In the genomic region with DNA sequence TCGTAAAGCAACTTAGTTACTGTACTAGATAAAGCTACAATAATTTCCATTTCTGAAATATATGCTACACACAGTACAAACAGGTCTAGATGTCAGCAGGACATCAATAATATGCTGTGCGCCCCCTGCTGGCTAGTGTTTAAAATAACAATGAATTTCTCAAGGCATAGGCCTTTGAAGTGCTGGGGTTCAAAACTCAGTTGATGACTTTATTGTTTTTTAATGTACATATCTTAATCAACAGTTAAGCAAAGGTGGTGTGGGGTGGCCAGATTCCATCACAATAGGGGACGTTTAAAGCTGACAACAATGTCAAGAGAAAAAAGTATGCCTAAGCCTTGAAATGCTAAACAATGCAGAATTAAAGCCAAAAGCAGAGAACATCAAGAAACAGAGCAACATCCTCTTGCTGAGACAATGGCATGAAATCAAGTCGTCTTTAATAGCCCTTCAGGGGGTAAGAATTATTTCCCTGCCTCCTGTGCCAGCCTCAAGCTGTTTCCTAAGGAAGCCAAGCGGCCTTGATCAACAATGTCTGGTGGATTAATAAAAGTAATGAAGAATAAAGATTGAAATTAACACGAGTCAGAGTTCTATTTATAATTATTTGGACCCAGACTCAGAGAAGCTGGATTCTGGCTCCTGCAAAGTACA, we compare ENCODE assay signal across 8 mouse cellular contexts. TPM values are rescaled to one million over a fixed set of nuclear protein-coding genes. Genes with fewer than 3 reads are reported as not detected.
DNase-seq lines count a peak whose midpoint lies in the region; ATAC-seq lines count a peak whose summit lies in the region.

No protein-coding gene starts in this region.

- no peak overlapping the region for H3K4me2 ChIP-seq in midbrain, embryonic 11.5 days
- H3K4me2 ChIP-seq in midbrain, embryonic 13.5 days (replicated peaks) = no peak overlapping the region
- H3K4me2 ChIP-seq in hindbrain, embryonic 16.5 days (ENCODE audit: low read length) = peak overlapping the region; percentile 4; the same call in 1 of the 2 replicates
- 0 out of 2 replicates have a peak overlapping the region, but pooled peaks have one; percentile 94 for H3K4me2 ChIP-seq in liver, embryonic 16.5 days (ENCODE audit: low read depth, low read length)

- peak; percentile 93 for DNase-seq in midbrain, embryonic 11.5 days (ENCODE audit: low spot score, missing footprints)
- DNase-seq in brain, adult 2 months (ENCODE audit: low read depth, low spot score) = peak; percentile 83
- DNase-seq in fat pad, adult 2 months (ENCODE audit: extremely low read depth, low read depth, low spot score) = peak; percentile 55
- DNase-seq in ovary, postnatal 10 days (ENCODE audit: low spot score) = peak; percentile 44
- DNase-seq in thymus, postnatal 36 days = peak; percentile 73 to 76

- H3K4me1 ChIP-seq in midbrain, embryonic 11.5 days (ENCODE audit: control insufficient read depth, insufficient read depth, low read length) = peaks cover 3% of the 10 kb centered on the region; the same call in 1 of the 2 replicates
- peaks cover 13% of the 10 kb centered on the region for H3K4me1 ChIP-seq in midbrain, embryonic 13.5 days (replicated peaks)
- H3K4me1 ChIP-seq in hindbrain, embryonic 16.5 days (ENCODE audit: control insufficient read depth, insufficient read depth, low read depth, low read length) = peaks cover 3% of the 10 kb centered on the region; the same call in 1 of the 2 replicates
- peaks cover 6% of the 10 kb centered on the region; the same call in 1 of the 2 replicates for H3K4me1 ChIP-seq in liver, embryonic 16.5 days (ENCODE audit: control insufficient read depth, low read depth, low read length)

- H3K9me3 ChIP-seq in midbrain, embryonic 11.5 days (ENCODE audit: control insufficient read depth, low read length) = no peaks in the 10 kb centered on the region
- no peaks in the 10 kb centered on the region for H3K9me3 ChIP-seq in midbrain, embryonic 13.5 days
- H3K9me3 ChIP-seq in hindbrain, embryonic 16.5 days (ENCODE audit: control insufficient read depth, low read length) = no peaks in the 10 kb centered on the region
- no peaks in the 10 kb centered on the region for H3K9me3 ChIP-seq in liver, embryonic 16.5 days (replicated peaks; ENCODE audit: control insufficient read depth, low read length)

- no peak overlapping the region for H3K9ac ChIP-seq in midbrain, embryonic 11.5 days (ENCODE audit: low read length)
- H3K9ac ChIP-seq in midbrain, embryonic 13.5 days (replicated peaks) = no peak overlapping the region
- no peak overlapping the region for H3K9ac ChIP-seq in hindbrain, embryonic 16.5 days (ENCODE audit: low read depth, low read length)
- H3K9ac ChIP-seq in liver, embryonic 16.5 days (ENCODE audit: low read depth, low read length) = no peak overlapping the region; the same call in 1 of the 2 replicates

- H3K27ac ChIP-seq in midbrain, embryonic 11.5 days (ENCODE audit: low read depth, low read length) = no peak overlapping the region
- H3K27ac ChIP-seq in midbrain, embryonic 13.5 days = no peak overlapping the region
- H3K27ac ChIP-seq in hindbrain, embryonic 16.5 days (ENCODE audit: low read depth, low read length) = no peak overlapping the region
- H3K27ac ChIP-seq in liver, embryonic 16.5 days (ENCODE audit: low read length) = no peak overlapping the region

- no peak for ATAC-seq in midbrain, embryonic 11.5 days (ENCODE audit: low FRiP score)
- ATAC-seq in midbrain, embryonic 13.5 days = no peak
- ATAC-seq in hindbrain, embryonic 16.5 days = no peak
- no peak for ATAC-seq in liver, embryonic 16.5 days (ENCODE audit: low read depth)

- 28% methylated on average over 6 of the region's 6 CpGs for WGBS in midbrain, embryonic 11.5 days
- WGBS in midbrain, embryonic 13.5 days = 23% methylated on average over 6 of the region's 6 CpGs
- WGBS in hindbrain, embryonic 16.5 days = 25% methylated on average over 6 of the region's 6 CpGs
- WGBS in liver, embryonic 16.5 days (ENCODE audit: insufficient replicate concordance) = 18% methylated on average over 6 of the region's 6 CpGs

- no peak overlapping the region for H3K4me3 ChIP-seq in midbrain, embryonic 11.5 days (ENCODE audit: low read depth, low read length)
- no peak overlapping the region for H3K4me3 ChIP-seq in midbrain, embryonic 13.5 days (replicated peaks)
- no peak overlapping the region for H3K4me3 ChIP-seq in hindbrain, embryonic 16.5 days (ENCODE audit: low read length)
- H3K4me3 ChIP-seq in liver, embryonic 16.5 days (ENCODE audit: low read depth, low read length) = no peak overlapping the region

- H3K27me3 ChIP-seq in midbrain, embryonic 11.5 days (ENCODE audit: control insufficient read depth, insufficient read depth, low read length) = peaks cover 15% of the 10 kb centered on the region
- H3K27me3 ChIP-seq in midbrain, embryonic 13.5 days = peaks cover 37% of the 10 kb centered on the region
- H3K27me3 ChIP-seq in hindbrain, embryonic 16.5 days (replicated peaks; ENCODE audit: control insufficient read depth, insufficient read depth, low read length) = no peaks in the 10 kb centered on the region; the same call in 1 of the 2 replicates
- H3K27me3 ChIP-seq in liver, embryonic 16.5 days (ENCODE audit: control insufficient read depth, insufficient read depth, low read depth, low read length) = peaks cover 16% of the 10 kb centered on the region

- no peaks in the 10 kb centered on the region for H3K36me3 ChIP-seq in midbrain, embryonic 11.5 days (ENCODE audit: control insufficient read depth, insufficient read depth, low read length)
- H3K36me3 ChIP-seq in midbrain, embryonic 13.5 days = no peaks in the 10 kb centered on the region
- H3K36me3 ChIP-seq in hindbrain, embryonic 16.5 days (ENCODE audit: control insufficient read depth, insufficient read depth, low read length) = no peaks in the 10 kb centered on the region
- no peaks in the 10 kb centered on the region for H3K36me3 ChIP-seq in liver, embryonic 16.5 days (ENCODE audit: control insufficient read depth, insufficient read depth)

RNA-seq across cellular contexts. Expression of gene Tgfbr3, which starts 2.0 kb away (rescaled TPM):
- 7.8 and 9.0 TPM in 2 replicates for polyA plus RNA-seq in midbrain, embryonic 11.5 days (2014; fragmentation: Nextera tagmentation; extraction: Ambion mirVana)
- polyA plus RNA-seq in midbrain, embryonic 13.5 days (2015; fragmentation: Nextera tagmentation; extraction: Ambion mirVana) = 3.4 and 3.7 TPM in 2 replicates
- polyA plus RNA-seq in hindbrain, embryonic 16.5 days (2015; fragmentation: Nextera tagmentation; extraction: Ambion mirVana) = 5.9 and 7.4 TPM in 2 replicates
- polyA plus RNA-seq in liver, embryonic 16.5 days (2015; fragmentation: Nextera tagmentation; extraction: Ambion mirVana) = 6.5 and 6.8 TPM in 2 replicates

RNA-seq across cellular contexts. Expression of gene Brdt, which starts 43.6 kb away (rescaled TPM):
- polyA plus RNA-seq in midbrain, embryonic 11.5 days (2014; fragmentation: Nextera tagmentation; extraction: Ambion mirVana) = 2.3 and 2.4 TPM in 2 replicates
- 1.5 and 1.7 TPM in 2 replicates for polyA plus RNA-seq in midbrain, embryonic 13.5 days (2015; fragmentation: Nextera tagmentation; extraction: Ambion mirVana)
- polyA plus RNA-seq in hindbrain, embryonic 16.5 days (2015; fragmentation: Nextera tagmentation; extraction: Ambion mirVana) = 4.2 TPM in 2 replicates
- 0.22 TPM in 2 replicates for polyA plus RNA-seq in liver, embryonic 16.5 days (2015; fragmentation: Nextera tagmentation; extraction: Ambion mirVana)

Comparison
In these comparisons a context has a peak if more than half of its experiments do, and no peak if none do; other contexts are left out.
1. H3K4me2 ChIP-seq: peak in hindbrain, embryonic 16.5 days (single experiment) and liver, embryonic 16.5 days (single experiment); none in midbrain, embryonic 11.5 days (single experiment) and midbrain, embryonic 13.5 days (single experiment).
2. Peak in every context shown above with its lines, with median percentiles within 50 percentile points of each other: DNase-seq.